Mouse (Mus musculus): ENCODE results near the gene Gpr153. TPM values are rescaled to one million over a fixed set of nuclear protein-coding genes. Genes with fewer than 3 reads are reported as not detected.

The Gpr153 gene
- polyA plus RNA-seq, 1 experiment from 2014 or later = 2.9 TPM

- WGBS = 87% methylated on average over 10 of the region's 10 CpGs
- Histone ChIP-seq H3K27ac (ENCODE audit: low read depth, low read length) (no peak overlapping the region), H3K36me3 (ENCODE audit: control insufficient read depth, insufficient read depth) (peaks cover 39% of the 10 kb centered on the region), H3K4me2 (replicated peaks; ENCODE audit: low read depth) (no peak overlapping the region), H3K9ac (ENCODE audit: low read depth, low read length) (no peak overlapping the region), H3K4me1 (replicated peaks; ENCODE audit: control insufficient read depth, insufficient read depth, low read length) (peaks cover 2% of the 10 kb centered on the region), H3K4me3 (ENCODE audit: low read depth, low read length) (no peak overlapping the region), H3K9me3 (ENCODE audit: control insufficient read depth) (no peaks in the 10 kb centered on the region), H3K27me3 (replicated peaks; ENCODE audit: control insufficient read depth, insufficient read depth, low read length) (no peaks in the 10 kb centered on the region)
- no peak for ATAC-seq
- no peak for TF ChIP-seq CTCF (IDR thresholded peaks at IDR 0.05; ENCODE audit: low read depth)
Measured at GRCm38 (mm10) chr4:152303172-152303571, 29.1 kb downstream of the Gpr153 start.

- no peak for ATAC-seq
- H3K27ac ChIP-seq (ENCODE audit: low read depth, low read length) = no peak overlapping the region
- H3K4me1 ChIP-seq (replicated peaks; ENCODE audit: control insufficient read depth, insufficient read depth, low read length) = no peaks in the 10 kb centered on the region
- no peak overlapping the region for H3K9ac ChIP-seq (ENCODE audit: low read depth, low read length)
- WGBS = 90% methylated on average over 6 of the region's 6 CpGs
- peaks cover 45% of the 10 kb centered on the region for H3K36me3 ChIP-seq (ENCODE audit: control insufficient read depth, insufficient read depth)
- no peaks in the 10 kb centered on the region for H3K9me3 ChIP-seq (ENCODE audit: control insufficient read depth)
- H3K27me3 ChIP-seq (replicated peaks; ENCODE audit: control insufficient read depth, insufficient read depth, low read length) = no peaks in the 10 kb centered on the region
- H3K4me2 ChIP-seq (replicated peaks; ENCODE audit: low read depth) = no peak overlapping the region
- H3K4me3 ChIP-seq (ENCODE audit: low read depth, low read length) = no peak overlapping the region
- TF ChIP-seq CTCF (IDR thresholded peaks at IDR 0.05; ENCODE audit: low read depth) = no peak
Measured at GRCm38 (mm10) chr4:152304685-152305084, 30.7 kb downstream of the Gpr153 start.

GRCm38 (mm10) chr4:152305991-152306390 is 32.0 kb downstream of the Gpr153 start:
- Histone ChIP-seq H3K4me2 (replicated peaks; ENCODE audit: low read depth) (no peak overlapping the region), H3K4me1 (replicated peaks; ENCODE audit: control insufficient read depth, insufficient read depth, low read length) (no peaks in the 10 kb centered on the region), H3K36me3 (ENCODE audit: control insufficient read depth, insufficient read depth) (peaks cover 35% of the 10 kb centered on the region), H3K9ac (ENCODE audit: low read depth, low read length) (no peak overlapping the region), H3K27ac (ENCODE audit: low read depth, low read length) (no peak overlapping the region), H3K4me3 (ENCODE audit: low read depth, low read length) (no peak overlapping the region), H3K9me3 (ENCODE audit: control insufficient read depth) (no peaks in the 10 kb centered on the region), H3K27me3 (replicated peaks; ENCODE audit: control insufficient read depth, insufficient read depth, low read length) (no peaks in the 10 kb centered on the region)
- no peak for ATAC-seq
- TF ChIP-seq CTCF (IDR thresholded peaks at IDR 0.05; ENCODE audit: low read depth) = no peak
- WGBS = 76% methylated on average over 6 of the region's 6 CpGs

- Histone ChIP-seq H3K4me3 (ENCODE audit: low read depth, low read length) (no peak overlapping the region), H3K36me3 (ENCODE audit: control insufficient read depth, insufficient read depth) (peaks cover 28% of the 10 kb centered on the region), H3K27ac (ENCODE audit: low read depth, low read length) (no peak overlapping the region), H3K27me3 (replicated peaks; ENCODE audit: control insufficient read depth, insufficient read depth, low read length) (peaks cover 14% of the 10 kb centered on the region), H3K4me1 (replicated peaks; ENCODE audit: control insufficient read depth, insufficient read depth, low read length) (no peaks in the 10 kb centered on the region), H3K9ac (ENCODE audit: low read depth, low read length) (no peak overlapping the region), H3K4me2 (replicated peaks; ENCODE audit: low read depth) (no peak overlapping the region), H3K9me3 (ENCODE audit: control insufficient read depth) (no peaks in the 10 kb centered on the region)
- ATAC-seq = no peak
- WGBS = 85% methylated on average over 9 of the region's 9 CpGs
- TF ChIP-seq CTCF (IDR thresholded peaks at IDR 0.05; ENCODE audit: low read depth) = no peak
Measured at GRCm38 (mm10) chr4:152307542-152307941, 33.5 kb downstream of the Gpr153 start.

- Histone ChIP-seq H3K4me2 (replicated peaks; ENCODE audit: low read depth) (peak overlapping the region; percentile 67), H3K9ac (ENCODE audit: low read depth, low read length) (no peak overlapping the region), H3K27ac (ENCODE audit: low read depth, low read length) (no peak overlapping the region), H3K27me3 (replicated peaks; ENCODE audit: control insufficient read depth, insufficient read depth, low read length) (peaks cover 56% of the 10 kb centered on the region), H3K9me3 (ENCODE audit: control insufficient read depth) (no peaks in the 10 kb centered on the region), H3K36me3 (ENCODE audit: control insufficient read depth, insufficient read depth) (peaks cover 6% of the 10 kb centered on the region; the same call in 1 of the 2 replicates), H3K4me1 (replicated peaks; ENCODE audit: control insufficient read depth, insufficient read depth, low read length) (no peaks in the 10 kb centered on the region; the same call in 1 of the 2 replicates), H3K4me3 (ENCODE audit: low read depth, low read length) (peak overlapping the region; percentile 34)
- 4% methylated on average over 14 of the region's 14 CpGs for WGBS
- no peak for TF ChIP-seq CTCF (IDR thresholded peaks at IDR 0.05; ENCODE audit: low read depth)
- no peak for ATAC-seq
Measured at GRCm38 (mm10) chr4:152312186-152312585, 38.2 kb downstream of the Gpr153 start.

- H3K27me3 ChIP-seq (replicated peaks; ENCODE audit: control insufficient read depth, insufficient read depth, low read length) = peaks cover 64% of the 10 kb centered on the region
- WGBS = under 1% methylated on average over 29 of the region's 29 CpGs
- H3K9ac ChIP-seq (ENCODE audit: low read depth, low read length) = no peak overlapping the region
Measured at GRCm38 (mm10) chr4:152313211-152313632, 39.2 kb downstream of the Gpr153 start.

More at GRCm38 (mm10) chr4:152313211-152313632, 39.2 kb downstream of the Gpr153 start:
- no peaks in the 10 kb centered on the region for H3K9me3 ChIP-seq (ENCODE audit: control insufficient read depth)
- H3K4me1 ChIP-seq (replicated peaks; ENCODE audit: control insufficient read depth, insufficient read depth, low read length) = no peaks in the 10 kb centered on the region; the same call in 1 of the 2 replicates
- ATAC-seq = 0 out of 2 replicates have a peak, but pooled peaks have one; percentile 23
- peak overlapping the region; percentile 34 for H3K4me3 ChIP-seq (ENCODE audit: low read depth, low read length)
- H3K4me2 ChIP-seq (replicated peaks; ENCODE audit: low read depth) = peak overlapping the region; percentile 67
- H3K36me3 ChIP-seq (ENCODE audit: control insufficient read depth, insufficient read depth) = peaks cover 6% of the 10 kb centered on the region; the same call in 1 of the 2 replicates
- TF ChIP-seq CTCF (IDR thresholded peaks at IDR 0.05; ENCODE audit: low read depth) = no peak
- H3K27ac ChIP-seq (ENCODE audit: low read depth, low read length) = no peak overlapping the region
